9 mouse cellular contexts compared by ENCODE assay signal in genomic region chr2:71757098-71757497, GRCm38 (mm10). TPM values are rescaled to one million over a fixed set of nuclear protein-coding genes. Genes with fewer than 3 reads are reported as not detected.
DNase-seq lines count a peak whose midpoint lies in the region; ATAC-seq and TF ChIP-seq lines count a peak whose summit lies in the region.
"Had no signal": no experiment of that assay in that cellular context is flagged by ENCODE, and none has a peak within 500 bp of the region (broad histone marks: within the 10 kb centered on the region; RNA-seq: fewer than 3 reads in every experiment).

No protein-coding gene starts in this region.

- no peaks in the 10 kb centered on the region for H3K27me3 ChIP-seq in heart, embryonic 16.5 days (ENCODE audit: control insufficient read depth, insufficient read depth, low read length)
- H3K27me3 ChIP-seq in liver, postnatal 0 days (ENCODE audit: insufficient read depth, low read length): no peaks in the 10 kb centered on the region

- H3K4me3 ChIP-seq in heart, embryonic 16.5 days (ENCODE audit: low read length): no peak overlapping the region
- H3K4me3 ChIP-seq in liver, postnatal 0 days (ENCODE audit: low read depth, low read length): no peak overlapping the region
- H3K4me3 ChIP-seq: erythroblast, embryonic 14.5 days had no signal

- peak; percentile 63; the same call in 1 of the 2 replicates for ATAC-seq in heart, embryonic 16.5 days (replicated peaks; ENCODE audit: extremely low read depth, insufficient read depth, low FRiP score)
- no peak for ATAC-seq in frontal cortex, adult (ENCODE audit: low TSS enrichment)
- no peak for ATAC-seq in liver, postnatal 0 days

- 29% methylated on average over 5 of the region's 5 CpGs for WGBS in heart, embryonic 16.5 days
- WGBS in liver, postnatal 0 days (ENCODE audit: insufficient replicate concordance): 33% methylated on average over 5 of the region's 5 CpGs

- DNase-seq in urinary bladder, postnatal 14 days (ENCODE audit: low spot score): peak; percentile 26
- DNase-seq in urinary bladder, postnatal 10 days (ENCODE audit: low spot score): no peak
- DNase-seq in lung, adult 18-20 months: peak; percentile 59 to 75
- no peak for DNase-seq in spleen, adult 12 weeks (ENCODE audit: low spot score)
- no peak for DNase-seq in right cerebral cortex, postnatal 4 days
- no peak for DNase-seq in liver, postnatal 0 days

- H3K9me3 ChIP-seq in heart, embryonic 16.5 days (replicated peaks; ENCODE audit: control insufficient read depth, low read length): no peaks in the 10 kb centered on the region
- no peaks in the 10 kb centered on the region for H3K9me3 ChIP-seq in liver, postnatal 0 days (ENCODE audit: low read length)

- no peaks in the 10 kb centered on the region for H3K36me3 ChIP-seq in heart, embryonic 16.5 days (ENCODE audit: control insufficient read depth, insufficient read depth)
- H3K36me3 ChIP-seq in liver, postnatal 0 days (replicated peaks; ENCODE audit: insufficient read depth, low read length): no peaks in the 10 kb centered on the region

- peaks cover 6% of the 10 kb centered on the region; the same call in 1 of the 2 replicates for H3K4me1 ChIP-seq in heart, embryonic 16.5 days (ENCODE audit: control insufficient read depth, insufficient read depth, low read length)
- H3K4me1 ChIP-seq in liver, postnatal 0 days (ENCODE audit: insufficient read depth): peaks cover 4% of the 10 kb centered on the region; the same call in 1 of the 2 replicates

- no peak for TF ChIP-seq CTCF in liver, postnatal 0 days (IDR thresholded peaks at IDR 0.05; ENCODE audit: low read depth)

- H3K9ac ChIP-seq in heart, embryonic 16.5 days (ENCODE audit: low read length): no peak overlapping the region
- H3K9ac ChIP-seq in liver, postnatal 0 days (replicated peaks): no peak overlapping the region

- H3K4me2 ChIP-seq in heart, embryonic 16.5 days (ENCODE audit: low read depth, low read length): no peak overlapping the region
- no peak overlapping the region for H3K4me2 ChIP-seq in liver, postnatal 0 days (ENCODE audit: low read depth, low read length)

- no peak for TF ChIP-seq EP300 in liver, postnatal 0 days (IDR thresholded peaks at IDR 0.05; ENCODE audit: low read depth)

- H3K27ac ChIP-seq in heart, embryonic 16.5 days (ENCODE audit: low read length): peak overlapping the region; percentile 2; the same call in 1 of the 2 replicates
- no peak overlapping the region for H3K27ac ChIP-seq in liver, postnatal 0 days (ENCODE audit: low read depth)

RNA-seq across cellular contexts. Expression of gene Itga6, which starts 11.7 kb away (rescaled TPM):
- polyA plus RNA-seq in heart, embryonic 16.5 days (2015; fragmentation: Nextera tagmentation; extraction: Ambion mirVana): 46.2 and 49.6 TPM in 2 replicates
- polyA plus RNA-seq in liver, postnatal 0 days (2015; fragmentation: Nextera tagmentation; extraction: Ambion mirVana): 7.5 and 7.7 TPM in 2 replicates

Comparison
In these comparisons a context has a peak if more than half of its experiments do, and no peak if none do; other contexts are left out.
1. DNase-seq: peak in urinary bladder, postnatal 14 days (single experiment) and lung, adult 18-20 months (2 of 2); none in urinary bladder, postnatal 10 days (single experiment), spleen, adult 12 weeks (single experiment), right cerebral cortex, postnatal 4 days (single experiment) and liver, postnatal 0 days (single experiment).